Mouse (Mus musculus) adrenal gland, adult (tissue): ENCODE measurements around the gene Gm45521.
A peak's percentile ranks its signal among the peaks of the same experiment; 100 is the strongest.

ENCODE experiments used
- DNase-seq, 2 experiments: peaks; one replicate each; pipeline ENCODE4 v3.0.0; 2022 to 2023; ENCODE audit warnings: low spot score in 1 of 2; ENCODE audit not compliant: inconsistent age in 2 of 2

Gm45521 gene

GRCm38 (mm10) chr14:7957049-7957448 is at the start of gene Gm45521:
Gm45521 (plus strand) TSS chr14:7957288.
- no peak for DNase-seq

DNA sequence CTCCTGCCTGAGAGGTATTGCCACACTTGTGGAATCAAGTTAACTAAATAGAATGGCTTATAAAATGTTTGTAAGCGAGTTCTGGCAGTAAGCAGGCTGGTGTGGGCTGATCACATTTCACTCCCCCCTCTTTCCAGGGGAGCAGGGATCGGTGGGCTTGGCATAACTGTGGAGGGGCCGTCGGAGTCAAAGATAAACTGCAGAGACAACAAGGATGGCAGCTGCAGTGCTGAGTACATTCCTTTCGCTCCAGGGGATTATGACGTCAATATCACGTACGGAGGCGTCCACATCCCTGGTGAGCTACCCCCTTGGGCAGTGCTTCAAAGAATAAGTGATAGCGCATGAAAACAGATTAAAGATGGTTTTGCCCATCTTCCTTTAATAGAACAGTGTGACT is 47.6 kb upstream of the Gm45521 start:
- no peak for DNase-seq

GRCm38 (mm10) chr14:7913842-7914241 is 43.2 kb upstream of the Gm45521 start:
- no peak for DNase-seq

GRCm38 (mm10) chr14:7914461-7914860 is 42.6 kb upstream of the Gm45521 start:
- no peak for DNase-seq

- DNase-seq, result no peak
Measured at GRCm38 (mm10) chr14:7918150-7918991, 38.7 kb upstream of the Gm45521 start.

- DNase-seq, result no peak
Measured at GRCm38 (mm10) chr14:7919309-7919708, 37.8 kb upstream of the Gm45521 start.

- no peak for DNase-seq
Measured at GRCm38 (mm10) chr14:7919921-7920320, 37.2 kb upstream of the Gm45521 start.

DNA sequence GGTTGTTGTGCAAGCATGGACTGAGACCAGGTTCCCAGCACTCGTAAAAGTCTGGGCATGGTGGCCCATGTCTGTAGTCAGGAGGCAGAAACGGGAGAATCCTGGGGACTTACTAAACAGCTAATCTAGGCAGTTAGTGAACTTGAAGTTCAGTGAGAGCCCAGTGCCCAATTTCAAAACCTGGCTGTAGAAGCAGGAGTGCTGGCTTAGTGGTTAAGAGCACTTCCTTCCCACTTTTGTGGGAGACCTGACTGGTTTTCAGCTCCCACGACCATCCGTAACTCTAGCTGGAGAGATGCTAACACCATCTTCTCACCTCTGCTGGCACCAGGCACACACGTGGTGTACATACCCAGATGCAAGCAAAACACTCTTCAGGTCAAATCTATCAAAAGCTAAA is 35.6 kb upstream of the Gm45521 start:
- no peak for DNase-seq

GRCm38 (mm10) chr14:7923635-7924034 is 33.5 kb upstream of the Gm45521 start:
- DNase-seq, result no peak

- no peak for DNase-seq
Measured at GRCm38 (mm10) chr14:7928362-7928761, 28.7 kb upstream of the Gm45521 start.

GRCm38 (mm10) chr14:7929029-7929428 is 28.1 kb upstream of the Gm45521 start:
- peak in 1 of 2 experiments; percentile 39 for DNase-seq

GRCm38 (mm10) chr14:7932151-7932550 is 24.9 kb upstream of the Gm45521 start:
- no peak for DNase-seq

- DNase-seq, result peak; percentile 47 to 64
Measured at GRCm38 (mm10) chr14:7934166-7934565, 22.9 kb upstream of the Gm45521 start.

DNA sequence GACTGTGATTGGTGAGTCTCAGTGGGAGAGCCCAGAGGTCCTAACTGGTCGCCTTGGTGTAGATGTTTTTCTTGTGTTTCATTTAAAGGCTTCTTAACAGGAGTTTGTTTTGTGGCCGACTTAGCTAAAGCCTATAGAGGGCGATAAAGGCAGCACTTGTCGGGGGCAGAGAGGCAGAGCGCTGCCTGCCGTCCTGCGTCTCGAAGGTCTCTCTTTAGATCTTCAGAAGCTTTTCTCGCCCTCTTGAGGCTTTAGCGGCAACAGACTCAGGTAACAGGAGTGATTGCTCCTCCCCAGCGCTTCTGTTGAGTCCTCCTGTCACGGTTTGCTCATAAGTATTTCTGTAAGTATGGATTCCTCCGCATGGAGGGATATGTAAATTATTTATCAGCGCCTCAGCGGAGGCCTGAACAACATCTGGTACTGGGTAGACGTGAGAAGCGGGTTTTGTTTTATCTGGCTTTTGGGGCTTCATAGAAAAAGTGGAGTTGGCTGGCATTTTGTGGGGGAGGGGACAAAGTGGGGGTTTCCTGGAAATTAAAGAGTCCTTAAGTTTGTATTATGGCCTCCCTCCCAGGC is 19.9 kb upstream of the Gm45521 start:
- DNase-seq, result no peak

- DNase-seq, result no peak
Measured at GRCm38 (mm10) chr14:7938809-7939784, 18.0 kb upstream of the Gm45521 start.

DNA sequence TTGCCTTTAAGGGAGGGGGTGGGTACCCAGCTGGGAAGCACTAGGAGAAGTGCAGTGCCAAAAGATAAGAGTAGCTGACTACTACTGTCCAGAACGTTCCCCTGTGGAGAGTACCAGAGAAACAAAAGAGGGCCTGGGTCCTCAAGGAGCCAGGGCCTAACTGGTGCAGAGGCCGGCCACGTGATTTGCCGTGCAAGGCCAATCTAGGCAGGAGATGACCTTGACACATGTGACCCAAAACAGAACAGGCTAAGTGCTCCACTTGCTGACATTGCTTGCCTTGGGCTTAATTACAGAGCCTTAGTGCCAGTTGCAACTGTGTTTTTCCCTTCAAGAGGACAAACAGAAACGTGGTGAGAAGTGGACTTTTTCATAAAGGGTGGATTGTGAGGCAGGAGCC is 15.7 kb upstream of the Gm45521 start:
- peak; percentile 30 to 61 for DNase-seq

GRCm38 (mm10) chr14:7943101-7943800 is 13.8 kb upstream of the Gm45521 start:
- peak; percentile 66 to 81 for DNase-seq

GRCm38 (mm10) chr14:7943801-7944135 is 13.3 kb upstream of the Gm45521 start:
- peak; percentile 62 to 78 for DNase-seq

- peak in 1 of 2 experiments; percentile 61 for DNase-seq
Measured at GRCm38 (mm10) chr14:7944349-7945039, 12.6 kb upstream of the Gm45521 start.

- no peak for DNase-seq
Measured at GRCm38 (mm10) chr14:7945261-7945660, 11.8 kb upstream of the Gm45521 start.
